Mouse (Mus musculus) E14TG2a.4 (cell line): ENCODE data around the gene Gtpbp1.

ENCODE experiments used
- CTCF ChIP-seq: conservative IDR thresholded peaks from 2 replicates; pipeline ENCODE4 v1.5.1; 2014; ENCODE audit warnings: low read length
- NANOG ChIP-seq: IDR thresholded peaks from 2 replicates; pipeline ENCODE4 v1.6.1; 2014; ENCODE audit warnings: borderline replicate concordance, low read length, mixed read lengths

DNA sequence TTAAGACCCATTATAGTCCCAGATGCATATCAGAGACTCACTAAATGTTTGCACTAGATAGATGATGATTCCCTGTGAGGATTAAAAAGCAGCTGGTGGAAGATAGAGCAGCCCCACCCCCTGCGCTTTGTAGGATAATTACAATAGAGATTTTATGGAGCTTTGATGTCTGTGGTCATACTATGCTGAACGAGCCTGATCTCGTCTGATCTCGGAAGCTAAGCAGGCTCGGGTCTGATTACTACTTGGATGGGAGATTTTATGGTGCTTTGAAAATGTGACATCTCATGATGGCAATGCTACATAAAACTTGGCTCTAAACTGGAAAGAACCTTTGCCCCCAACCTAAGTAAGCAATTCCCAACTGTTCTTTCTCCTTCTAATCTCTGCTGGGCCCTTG, 1.7 kb downstream of the Gtpbp1 start:
- TF ChIP-seq CTCF (no peak), NANOG (no peak)
